Mouse (Mus musculus) intestine, postnatal 0 days (tissue): ENCODE results near the gene Mtmr12. TPM values are rescaled to one million over a fixed set of nuclear protein-coding genes. Genes with fewer than 3 reads are reported as not detected.

Source experiments
- ATAC-seq: fragments of 200-750 bp; cut with Nextera tagmentation; 2 replicates; pipeline ENCODE4 v1.8.0; 2017; ENCODE audit warnings: mild to moderate bottlenecking, moderate TSS enrichment, moderate library complexity
- H3K27ac ChIP-seq: fragments of 300-500 bp; sonication (generic); 2 replicates; pipeline ENCODE4 v1.5.1; 2014; ENCODE audit warnings: mild to moderate bottlenecking, low read depth, low read length, moderate library complexity
- H3K27me3 ChIP-seq: fragments of 300-500 bp; sonication (generic); replicated peaks from 2 replicates; pipeline ENCODE4 v1.6.1; 2014; ENCODE audit warnings: low read length, mixed read lengths; ENCODE audit not compliant: control insufficient read depth, insufficient read depth
- H3K36me3 ChIP-seq: fragments of 300-500 bp; sonication (generic); 2 replicates; pipeline ENCODE4 v1.6.1; 2014; ENCODE audit warnings: mild to moderate bottlenecking, moderate library complexity; ENCODE audit not compliant: control insufficient read depth, insufficient read depth
- H3K4me1 ChIP-seq: fragments of 300-500 bp; sonication (generic); replicated peaks from 2 replicates; pipeline ENCODE4 v1.6.1; 2014; ENCODE audit warnings: antibody characterized with exemption, low read length, mixed read lengths; ENCODE audit not compliant: control insufficient read depth, insufficient read depth
- H3K4me2 ChIP-seq: fragments of 300-500 bp; sonication (generic); replicated peaks from 2 replicates; pipeline ENCODE4 v1.6.1; 2014; ENCODE audit warnings: low read depth, mild to moderate bottlenecking, moderate library complexity
- H3K4me3 ChIP-seq: fragments of 300-500 bp; sonication (generic); 2 replicates; pipeline ENCODE4 v1.5.1; 2014; ENCODE audit warnings: low read depth, low read length
- H3K9ac ChIP-seq: fragments of 300-500 bp; sonication (generic); 2 replicates; pipeline ENCODE4 v1.6.1; 2014; ENCODE audit warnings: mild to moderate bottlenecking, low read depth, low read length
- H3K9me3 ChIP-seq: fragments of 300-500 bp; sonication (generic); 2 replicates; pipeline ENCODE4 v1.6.1; 2016; ENCODE audit warnings: mixed run types; ENCODE audit not compliant: control insufficient read depth
- CTCF ChIP-seq: sonication (generic); IDR thresholded peaks from 2 replicates; pipeline ENCODE4 v1.5.1; 2016; ENCODE audit warnings: low read depth, mild to moderate bottlenecking, control low read depth, antibody characterized with exemption, moderate library complexity
- WGBS: fragments of 180-500 bp; shearing (Covaris S2); extraction: QIAGEN DNeasy Blood & Tissue Kit; methylation state at CpG from one replicate; pipeline ENCODE4 v1.1.7; 2014; 5-methylcytosine and 5-hydroxymethylcytosine counted together
- polyA plus RNA-seq: library from polyadenylated mRNA; unstranded; fragments of >200 nt; fragmentation: Nextera tagmentation; extraction: Ambion mirVana; gene quantifications from 2 replicates; pipeline ENCODE4 v1.2.1, GENCODE M21; 2015

The Mtmr12 gene
- polyA plus RNA-seq, 1 experiment from 2014 or later = 6.6 TPM

- no peak overlapping the region for H3K4me3 ChIP-seq
- no peaks in the 10 kb centered on the region for H3K4me1 ChIP-seq
- no peaks in the 10 kb centered on the region for H3K27me3 ChIP-seq
- H3K36me3 ChIP-seq = no peaks in the 10 kb centered on the region
- ATAC-seq = no peak
- H3K9ac ChIP-seq = no peak overlapping the region
- TF ChIP-seq CTCF = no peak
- no peak overlapping the region for H3K4me2 ChIP-seq
- WGBS = 59% methylated on average over 6 of the region's 6 CpGs
- H3K9me3 ChIP-seq = no peaks in the 10 kb centered on the region
- no peak overlapping the region for H3K27ac ChIP-seq
Observed at GRCm38 (mm10) chr15:12284794-12285534, 80.1 kb downstream of the Mtmr12 start.

GRCm38 (mm10) chr15:12285535-12285809 lies 80.6 kb downstream of the Mtmr12 start:
- H3K4me3 ChIP-seq = no peak overlapping the region

GRCm38 (mm10) chr15:12290330-12290729 lies 85.5 kb downstream of the Mtmr12 start:
- Histone ChIP-seq H3K27ac (no peak overlapping the region), H3K27me3 (no peaks in the 10 kb centered on the region), H3K36me3 (no peaks in the 10 kb centered on the region), H3K4me1 (no peaks in the 10 kb centered on the region), H3K9ac (no peak overlapping the region), H3K9me3 (no peaks in the 10 kb centered on the region), H3K4me2 (no peak overlapping the region), H3K4me3 (no peak overlapping the region)
- ATAC-seq = no peak
- WGBS = 84% methylated on average over 7 of the region's 7 CpGs
- TF ChIP-seq CTCF = no peak

More at GRCm38 (mm10) chr15:12285535-12285809, 80.6 kb downstream of the Mtmr12 start:
- H3K9ac ChIP-seq = no peak overlapping the region
- no peak overlapping the region for H3K27ac ChIP-seq
- no peaks in the 10 kb centered on the region for H3K4me1 ChIP-seq
- WGBS = 74% methylated on average over 5 of the region's 5 CpGs
- H3K27me3 ChIP-seq = no peaks in the 10 kb centered on the region
- H3K4me2 ChIP-seq = no peak overlapping the region
- no peaks in the 10 kb centered on the region for H3K36me3 ChIP-seq
- no peak for ATAC-seq
- no peaks in the 10 kb centered on the region for H3K9me3 ChIP-seq
- no peak for TF ChIP-seq CTCF

DNA sequence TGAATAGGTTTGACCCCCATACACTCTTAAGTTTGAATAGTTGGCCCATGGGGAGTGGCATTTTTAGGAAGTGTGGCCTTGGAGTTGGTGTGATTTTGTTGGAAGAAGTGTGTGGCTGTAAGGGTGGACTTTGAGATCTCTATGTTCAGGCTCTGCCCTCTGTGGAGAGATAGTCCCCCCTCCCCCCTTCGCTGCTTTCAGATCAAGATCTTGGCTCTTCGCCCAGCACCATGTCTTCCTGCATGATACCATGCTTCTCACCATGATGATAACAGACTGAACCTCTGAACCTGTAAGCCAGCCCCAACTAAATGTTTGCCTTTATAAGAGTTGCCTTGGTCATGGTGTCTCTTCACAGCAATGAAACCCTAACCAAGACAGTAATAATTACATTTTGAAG lies 86.9 kb downstream of the Mtmr12 start:
- Histone ChIP-seq H3K9ac (no peak overlapping the region), H3K36me3 (no peaks in the 10 kb centered on the region), H3K27me3 (no peaks in the 10 kb centered on the region), H3K4me3 (no peak overlapping the region), H3K4me1 (no peaks in the 10 kb centered on the region), H3K27ac (no peak overlapping the region), H3K4me2 (no peak overlapping the region), H3K9me3 (no peaks in the 10 kb centered on the region)
- no peak for TF ChIP-seq CTCF
- ATAC-seq = no peak
- 65% methylated on average over 2 of the region's 2 CpGs for WGBS

DNA sequence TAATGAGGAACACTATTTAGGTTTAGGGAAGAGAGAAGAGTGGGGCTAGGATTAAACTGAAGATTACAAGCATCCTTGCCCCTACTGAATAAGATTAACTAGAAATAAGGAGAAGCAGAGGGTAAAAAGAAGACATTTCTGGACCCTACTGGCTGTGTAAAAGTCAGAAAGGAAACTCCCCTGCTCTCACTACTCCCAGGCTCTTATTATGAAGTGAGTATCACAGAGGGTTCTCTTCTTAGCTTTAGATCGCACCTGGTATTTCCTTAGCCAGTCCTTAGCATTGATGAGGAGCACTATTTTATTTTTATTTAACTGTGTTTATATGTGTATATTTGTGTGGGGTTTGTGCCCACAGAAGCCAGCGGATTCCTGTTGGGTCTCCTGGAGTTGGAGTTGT lies 91.4 kb downstream of the Mtmr12 start:
- WGBS = 63% methylated on average over 2 of the region's 2 CpGs
- Histone ChIP-seq H3K36me3 (no peaks in the 10 kb centered on the region), H3K9me3 (no peaks in the 10 kb centered on the region), H3K27me3 (no peaks in the 10 kb centered on the region), H3K27ac (no peak overlapping the region), H3K9ac (no peak overlapping the region), H3K4me2 (no peak overlapping the region), H3K4me3 (no peak overlapping the region), H3K4me1 (no peaks in the 10 kb centered on the region)
- TF ChIP-seq CTCF = no peak
- no peak for ATAC-seq

- H3K27ac ChIP-seq = no peak overlapping the region
- H3K9me3 ChIP-seq = no peaks in the 10 kb centered on the region
- 82% methylated on average over 7 of the region's 7 CpGs for WGBS
- H3K4me1 ChIP-seq = no peaks in the 10 kb centered on the region
- no peaks in the 10 kb centered on the region for H3K36me3 ChIP-seq
- no peaks in the 10 kb centered on the region for H3K27me3 ChIP-seq
- no peak overlapping the region for H3K4me2 ChIP-seq
- TF ChIP-seq CTCF = no peak
- H3K9ac ChIP-seq = no peak overlapping the region
- no peak overlapping the region for H3K4me3 ChIP-seq
- no peak for ATAC-seq
Observed at GRCm38 (mm10) chr15:12298231-12298737, 93.5 kb downstream of the Mtmr12 start.
